Mouse (Mus musculus): ENCODE measurements around the gene Tmem104. TPM values are rescaled to one million over a fixed set of nuclear protein-coding genes. Genes with fewer than 3 reads are reported as not detected.

Gene Tmem104
- polyA plus RNA-seq (2021; fragmentation: Nextera tagmentation) = 13.6 and 21.7 TPM in 2 replicates
- long read RNA-seq, experiment 1, full-length matches to known transcripts = 11 of 15 reads
- long read RNA-seq, experiment 1, partial matches to known transcripts = 1 of 15 reads
- long read RNA-seq, experiment 1, other reads (novel, unspliced or antisense) = 3 of 15 reads
- long read RNA-seq, experiment 2, partial matches to known transcripts = 0 of 4 reads
- long read RNA-seq, experiment 2, other reads (novel, unspliced or antisense) = 4 of 4 reads

DNA sequence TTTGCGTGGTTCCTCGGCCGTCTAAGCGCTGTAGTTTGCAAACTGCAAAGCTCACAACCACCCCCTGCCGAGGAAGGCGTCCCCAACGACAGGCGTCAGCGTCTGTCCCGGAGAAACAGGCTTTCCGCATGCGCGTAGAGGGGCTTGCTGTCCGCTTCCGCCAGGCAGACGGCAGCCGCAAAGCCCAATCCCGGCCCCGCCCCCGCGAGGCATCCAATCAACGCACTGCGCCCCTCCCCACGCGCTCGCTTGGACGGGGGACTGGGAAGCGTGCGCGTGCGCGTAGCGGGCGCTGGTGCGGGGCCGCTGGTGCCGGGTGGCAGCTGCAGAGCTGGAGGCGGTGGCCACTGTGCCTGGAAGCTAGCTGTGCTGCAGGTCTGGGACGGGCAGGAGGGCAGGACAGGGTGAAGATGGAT is at the start of gene Tmem104:
Gene Tmem104 (plus strand): TSS at position 264 of the 416 bp plus-strand sequence.

DNA sequence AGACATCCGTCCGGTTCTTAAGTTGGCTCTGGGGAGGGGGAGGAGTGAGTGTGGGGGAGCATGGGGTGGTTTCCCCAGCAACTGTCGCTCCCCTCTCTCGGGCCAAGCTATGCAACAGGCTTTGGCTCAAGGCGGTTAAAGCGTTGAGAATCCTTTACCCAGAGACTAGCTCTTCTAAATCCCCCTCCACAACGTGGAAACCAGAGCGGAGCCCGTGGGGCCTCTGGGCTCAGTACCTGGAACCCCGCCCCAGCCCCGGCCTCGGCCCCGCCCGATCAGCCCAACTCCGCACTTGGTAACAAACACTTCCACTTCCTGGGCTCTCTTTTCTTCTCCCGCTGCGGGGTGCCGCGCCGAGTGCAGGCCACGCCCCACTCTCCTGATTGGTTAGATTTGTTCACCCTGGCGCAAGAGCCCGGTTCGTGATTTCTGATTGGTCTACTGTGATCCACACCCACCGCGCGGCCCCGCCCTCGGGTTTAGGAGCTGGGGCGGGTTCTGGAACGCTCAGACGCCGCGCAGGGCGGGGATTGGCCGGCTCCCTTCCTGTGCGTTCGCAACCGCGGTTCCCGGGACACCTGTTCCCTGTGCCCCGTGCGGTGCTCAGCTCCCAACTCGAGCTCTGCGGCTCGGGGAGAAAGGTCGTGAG is 24.3 kb upstream of the Tmem104 start, which contains the start of gene Slc9a3r1:
Gene Slc9a3r1 (plus strand): TSS at position 510 of the 649 bp plus-strand sequence.

GRCm38 (mm10) chr11:115187693-115188092 is 406 bp downstream of the Tmem104 start, which contains the start of gene Nat9:
Gene Nat9 (minus strand): TSS chr11:115187859.

GRCm38 (mm10) chr11:115267061-115267883 is 80.0 kb downstream of the Tmem104 start, which contains the start of gene Grin2c:
Gene Grin2c (minus strand): TSS chr11:115267243.

DNA sequence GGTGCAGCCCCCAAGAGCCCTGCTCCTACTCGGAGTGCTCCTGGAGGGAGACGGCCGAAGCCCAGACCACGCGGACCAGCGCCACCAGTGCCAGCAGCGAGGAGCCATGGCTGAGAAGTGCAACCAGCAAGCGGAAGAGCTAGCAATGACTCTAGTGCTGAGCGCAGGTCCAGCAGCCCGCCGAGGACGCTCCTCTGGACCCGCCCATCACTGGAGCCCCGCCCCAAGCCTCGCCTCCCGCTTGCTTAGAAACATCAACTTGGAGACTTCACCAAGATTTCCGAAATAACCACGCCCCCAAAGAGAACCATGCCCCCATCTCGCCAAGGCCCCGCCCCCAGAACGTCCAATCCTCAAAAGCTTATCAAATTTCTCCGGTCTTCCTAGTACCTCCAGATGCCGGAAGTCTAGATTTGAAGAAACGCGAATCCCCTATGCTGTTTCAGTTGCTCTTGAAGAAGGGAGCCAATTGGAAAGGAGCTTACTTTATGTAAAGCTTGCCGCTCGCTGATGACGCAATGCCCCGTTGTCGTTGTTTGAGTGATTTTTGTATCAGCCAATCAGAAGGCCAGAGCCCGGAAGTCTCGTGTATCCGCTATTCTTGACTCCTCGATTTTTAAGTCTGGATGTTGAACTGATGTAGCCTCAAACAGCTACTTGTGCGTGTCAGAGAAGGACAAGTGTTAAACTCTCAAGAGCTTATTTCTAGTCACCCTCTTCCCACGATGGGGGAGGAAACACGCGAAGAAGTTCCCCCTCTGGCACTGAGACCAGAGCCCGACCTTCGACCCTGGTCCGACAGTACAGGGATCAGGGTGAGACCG is 89.7 kb downstream of the Tmem104 start, which contains the start of gene Fdxr:
Gene Fdxr (minus strand): TSS at position 271 of the 824 bp plus-strand sequence.

Other genes with a start within 250 kb of the Tmem104 start
- gene Cd300c, start 218.3 kb upstream of the Tmem104 start, polyA plus RNA-seq (2021; fragmentation: Nextera tagmentation) = not detected in 2 replicates
- gene Cd300ld, start 197.6 kb upstream of the Tmem104 start, polyA plus RNA-seq (2021; fragmentation: Nextera tagmentation) = 0.04 TPM in 1 of 2 replicates, not detected in the other
- gene Cd300c2, start 185.6 kb upstream of the Tmem104 start, polyA plus RNA-seq (2021; fragmentation: Nextera tagmentation) = 5.0 and 5.3 TPM in 2 replicates
- not detected in 2 replicates for gene Cd300ld2, start 171.3 kb upstream of the Tmem104 start, polyA plus RNA-seq (2021; fragmentation: Nextera tagmentation)
- gene Cd300ld4, start 160.5 kb upstream of the Tmem104 start, polyA plus RNA-seq (2021; fragmentation: Nextera tagmentation) = 0.54 TPM in 1 of 2 replicates, not detected in the other
- gene Cd300ld5, start 149.7 kb upstream of the Tmem104 start, polyA plus RNA-seq (2021; fragmentation: Nextera tagmentation) = 0.51 and 0.54 TPM in 2 replicates
- 1.5 TPM in 1 of 2 replicates, not detected in the other for gene Cd300ld3, start 139.1 kb upstream of the Tmem104 start, polyA plus RNA-seq (2021; fragmentation: Nextera tagmentation)
- gene Cd300e, start 125.3 kb upstream of the Tmem104 start, polyA plus RNA-seq (2021; fragmentation: Nextera tagmentation) = 0.26 TPM in 1 of 2 replicates, not detected in the other
- 1.7 and 2.5 TPM in 2 replicates for gene Rab37, start 96.1 kb upstream of the Tmem104 start, polyA plus RNA-seq (2021; fragmentation: Nextera tagmentation)
- 0.14 TPM in 1 of 2 replicates, not detected in the other for gene Cd300lf, start 53.5 kb upstream of the Tmem104 start, polyA plus RNA-seq (2021; fragmentation: Nextera tagmentation)
- gene Slc9a3r1, start 24.1 kb upstream of the Tmem104 start, polyA plus RNA-seq (2021; fragmentation: Nextera tagmentation) = 21.7 and 21.9 TPM in 2 replicates
- gene Nat9, start 372 bp downstream of the Tmem104 start, polyA plus RNA-seq (2021; fragmentation: Nextera tagmentation) = 47.6 and 49.6 TPM in 2 replicates
- gene Grin2c, start 79.8 kb downstream of the Tmem104 start, polyA plus RNA-seq (2021; fragmentation: Nextera tagmentation) = 2.8 and 6.7 TPM in 2 replicates
- 7.4 and 8.5 TPM in 2 replicates for gene Fdxr, start 89.6 kb downstream of the Tmem104 start, polyA plus RNA-seq (2021; fragmentation: Nextera tagmentation)
- 2.0 and 2.5 TPM in 2 replicates for gene Fads6, start 110.2 kb downstream of the Tmem104 start, polyA plus RNA-seq (2021; fragmentation: Nextera tagmentation)
- gene Otop2, start 119.7 kb downstream of the Tmem104 start, polyA plus RNA-seq (2021; fragmentation: Nextera tagmentation) = 1.2 and 2.5 TPM in 2 replicates
- gene Ush1g, start 134.6 kb downstream of the Tmem104 start, polyA plus RNA-seq (2021; fragmentation: Nextera tagmentation) = 0.27 and 0.36 TPM in 2 replicates
- gene Otop3, start 147.2 kb downstream of the Tmem104 start, polyA plus RNA-seq (2021; fragmentation: Nextera tagmentation) = 0.15 and 0.21 TPM in 2 replicates
- gene Hid1, start 180.3 kb downstream of the Tmem104 start, polyA plus RNA-seq (2021; fragmentation: Nextera tagmentation) = 58.1 and 64.1 TPM in 2 replicates
- 6.6 and 13.2 TPM in 2 replicates for gene Cdr2l, start 194.4 kb downstream of the Tmem104 start, polyA plus RNA-seq (2021; fragmentation: Nextera tagmentation)
- 211 and 277 TPM in 2 replicates for gene Mrpl58, start 216.3 kb downstream of the Tmem104 start, polyA plus RNA-seq (2021; fragmentation: Nextera tagmentation)
- gene Atp5h, start 232.5 kb downstream of the Tmem104 start, polyA plus RNA-seq (2021; fragmentation: Nextera tagmentation) = 1,610 and 1,643 TPM in 2 replicates
- 8.4 and 9.6 TPM in 2 replicates for gene Kctd2, start 232.6 kb downstream of the Tmem104 start, polyA plus RNA-seq (2021; fragmentation: Nextera tagmentation)